ENCODE assay signal across 8 mouse cellular contexts in genomic region chr17:53462603-53463495, GRCm38 (mm10). TPM values are rescaled to one million over a fixed set of nuclear protein-coding genes. Genes with fewer than 3 reads are reported as not detected.
DNase-seq lines count a peak whose midpoint lies in the region; ATAC-seq and TF ChIP-seq lines count a peak whose summit lies in the region.

Gene Efhb, minus strand, starts transcription at chr17:53463321.

- 20% methylated on average over 26 of the region's 26 CpGs for WGBS in hindbrain, embryonic 16.5 days

- peak within 1 kb of the TSS; percentile 88 for H3K4me2 ChIP-seq in hindbrain, embryonic 16.5 days (ENCODE audit: low read length)

- no peaks in the 10 kb centered on the region for H3K9me3 ChIP-seq in hindbrain, embryonic 16.5 days (ENCODE audit: control insufficient read depth, low read length)

- TF ChIP-seq CTCF in gastrocnemius, adult 2 months (IDR thresholded peaks at IDR 0.05): no peak

- intact Hi-C loops in gastrocnemius, adult 2 months (cut with DNase I): no loop called here

- peak; percentile 70 for DNase-seq in T-cell, adult 2 months (ENCODE audit: low spot score)
- DNase-seq in cerebellum, postnatal 36 days: peak; percentile 49 to 58
- DNase-seq in gastrocnemius, adult 2 months: peak; percentile 93
- DNase-seq in left cerebral cortex, adult 11 months (ENCODE audit: low spot score): peak; percentile 36
- DNase-seq in lung, postnatal 36 days: peak; percentile 98
- peak; percentile 93 for DNase-seq in retina, embryonic 14.5 days (ENCODE audit: low spot score)
- DNase-seq in urinary bladder, adult 18-20 months (ENCODE audit: low spot score in 2 of 2): peak; percentile 79 to 87

- H3K4me3 ChIP-seq in gastrocnemius, adult 2 months: peak within 1 kb of the TSS; percentile 64
- peak within 1 kb of the TSS; percentile 51 for H3K4me3 ChIP-seq in hindbrain, embryonic 16.5 days (ENCODE audit: low read length)

- H3K27me3 ChIP-seq in hindbrain, embryonic 16.5 days (replicated peaks; ENCODE audit: control insufficient read depth, insufficient read depth, low read length): no peaks in the 10 kb centered on the region

- no peaks in the 10 kb centered on the region for H3K36me3 ChIP-seq in hindbrain, embryonic 16.5 days (ENCODE audit: control insufficient read depth, insufficient read depth, low read length)

- peak within 1 kb of the TSS; percentile 59 for H3K9ac ChIP-seq in hindbrain, embryonic 16.5 days (ENCODE audit: low read depth, low read length)

- ATAC-seq in hindbrain, embryonic 16.5 days: peak; percentile 98

- peak within 1 kb of the TSS; percentile 64 for H3K27ac ChIP-seq in gastrocnemius, adult 2 months
- 0 out of 2 replicates have a peak within 1 kb of the TSS, but pooled peaks have one; percentile 44 for H3K27ac ChIP-seq in hindbrain, embryonic 16.5 days (ENCODE audit: low read depth, low read length)

- peaks cover 6% of the 10 kb centered on the region for H3K4me1 ChIP-seq in hindbrain, embryonic 16.5 days (ENCODE audit: control insufficient read depth, insufficient read depth, low read depth, low read length)

RNA-seq across cellular contexts. Expression of gene Efhb, which starts in this region (rescaled TPM):
- total RNA-seq in gastrocnemius, adult 2 months (2021): under 1 TPM; 0.06 to 0.10 TPM
- 0.80 and 1.3 TPM in 2 replicates for polyA plus RNA-seq in hindbrain, embryonic 16.5 days (2015; fragmentation: Nextera tagmentation; extraction: Ambion mirVana)

Comparison
In these comparisons a context has a peak if more than half of its experiments do, and no peak if none do; other contexts are left out.
1. Peak in every context shown above with its lines: DNase-seq, ATAC-seq, H3K4me3 ChIP-seq and H3K27ac ChIP-seq.
2. Peak in DNase-seq, H3K4me3 ChIP-seq and H3K27ac ChIP-seq in gastrocnemius, adult 2 months; RNA of the gene not detected or under 1 TPM.
3. DNase-seq: peak in every context shown above with its lines; median percentile 98 in lung, postnatal 36 days; 93 in gastrocnemius, adult 2 months; 93 in retina, embryonic 14.5 days; 83 in urinary bladder, adult 18-20 months; 70 in T-cell, adult 2 months; 54 in cerebellum, postnatal 36 days; 36 in left cerebral cortex, adult 11 months.